ENCODE assay signal across 10 mouse cellular contexts in the genomic region with DNA sequence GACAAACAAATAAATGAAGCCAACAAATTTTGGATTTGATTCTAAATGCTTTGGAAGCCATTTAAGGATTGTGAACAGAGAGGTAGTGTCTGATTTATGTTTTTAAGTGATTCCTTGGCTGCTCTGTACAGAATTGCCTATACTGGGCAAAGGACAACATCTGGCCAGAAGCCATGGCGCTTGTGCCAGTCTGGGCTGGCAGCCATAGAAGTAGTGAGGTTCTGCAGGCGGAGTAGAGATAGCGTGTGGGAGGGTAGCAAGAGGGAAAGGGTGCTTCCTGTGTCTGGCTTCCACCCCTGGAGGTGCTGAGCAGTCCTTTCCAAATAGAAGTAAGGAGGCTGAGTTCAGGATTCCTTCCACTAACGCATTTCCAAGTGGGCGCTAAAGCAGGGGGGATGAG. TPM values are rescaled to one million over a fixed set of nuclear protein-coding genes. Genes with fewer than 3 reads are reported as not detected.
DNase-seq lines count a peak whose midpoint lies in the region; ATAC-seq and TF ChIP-seq lines count a peak whose summit lies in the region.
"Had no signal": no experiment of that assay in that cellular context is flagged by ENCODE, and none has a peak within 500 bp of the region (broad histone marks: within the 10 kb centered on the region; RNA-seq: fewer than 3 reads in every experiment).

No protein-coding gene starts in this region.

- H3K4me2 ChIP-seq in heart, postnatal 0 days (ENCODE audit: low read depth, low read length) = peak overlapping the region; percentile 15; the same call in 1 of the 2 replicates
- no peak overlapping the region for H3K4me2 ChIP-seq in hindbrain, embryonic 12.5 days (replicated peaks)
- H3K4me2 ChIP-seq: embryonic facial prominence, embryonic 13.5 days; neural tube, embryonic 13.5 days had no signal

- no peaks in the 10 kb centered on the region; the same call in 1 of the 2 replicates for H3K79me2 ChIP-seq in liver, adult 2 months (ENCODE audit: control insufficient read depth, insufficient read depth, low read length)

- H3K9me3 ChIP-seq in heart, postnatal 0 days (replicated peaks; ENCODE audit: control insufficient read depth, low read length) = no peaks in the 10 kb centered on the region
- no peaks in the 10 kb centered on the region for H3K9me3 ChIP-seq in hindbrain, embryonic 12.5 days (replicated peaks)
- H3K9me3 ChIP-seq: embryonic facial prominence, embryonic 13.5 days; neural tube, embryonic 13.5 days had no signal

- H3K4me1 ChIP-seq in liver, adult 2 months (ENCODE audit: control insufficient read depth, insufficient read depth, low read length) = peaks cover 13% of the 10 kb centered on the region
- peaks cover 47% of the 10 kb centered on the region for H3K4me1 ChIP-seq in heart, postnatal 0 days (ENCODE audit: control insufficient read depth, insufficient read depth)
- H3K4me1 ChIP-seq in hindbrain, embryonic 12.5 days = peaks cover 14% of the 10 kb centered on the region

- DNase-seq in liver, adult 2 months (ENCODE audit: extremely low read depth, low read depth, low spot score) = peak; percentile 81
- DNase-seq in liver = no peak
- peak; percentile 67 for DNase-seq in brain, adult 2 months (ENCODE audit: low read depth, low spot score)
- peak; percentile 89 for DNase-seq in heart, postnatal 0 days (ENCODE audit: low spot score)
- peak; percentile 20 to 34 for DNase-seq in left cerebral cortex, postnatal 36 days (ENCODE audit: low spot score in 2 of 2)
- no peak for DNase-seq in retina, postnatal 1 day
- no peak for DNase-seq in embryo, embryonic 11 days

- WGBS in liver, adult 2 months = 24% methylated on average over 5 of the region's 5 CpGs
- WGBS in heart, postnatal 0 days = 22% methylated on average over 5 of the region's 5 CpGs
- 79% methylated on average over 5 of the region's 5 CpGs for WGBS in hindbrain, embryonic 12.5 days

- no peak for TF ChIP-seq POLR2A in liver, adult 2 months (IDR thresholded peaks at IDR 0.05; ENCODE audit: extremely low read depth, insufficient read depth, low read length)

- H3K27ac ChIP-seq in liver, adult 2 months (replicated peaks; ENCODE audit: insufficient read depth, low read depth, low read length) = no peak overlapping the region
- peak overlapping the region; percentile 73 for H3K27ac ChIP-seq in heart, postnatal 0 days (ENCODE audit: low read depth)
- no peak overlapping the region for H3K27ac ChIP-seq in hindbrain, embryonic 12.5 days
- H3K27ac ChIP-seq: embryonic facial prominence, embryonic 13.5 days; neural tube, embryonic 13.5 days had no signal

- no peaks in the 10 kb centered on the region for H3K27me3 ChIP-seq in liver, adult 2 months (ENCODE audit: control insufficient read depth, insufficient read depth, low read length)
- H3K27me3 ChIP-seq in heart, postnatal 0 days (ENCODE audit: control insufficient read depth, insufficient read depth, low read length) = no peaks in the 10 kb centered on the region
- H3K27me3 ChIP-seq in hindbrain, embryonic 12.5 days = no peaks in the 10 kb centered on the region
- H3K27me3 ChIP-seq: embryonic facial prominence, embryonic 13.5 days; neural tube, embryonic 13.5 days had no signal

- no peak overlapping the region for H3K9ac ChIP-seq in liver, adult 2 months (ENCODE audit: low read depth, low read length)
- no peak overlapping the region for H3K9ac ChIP-seq in heart, postnatal 0 days (replicated peaks; ENCODE audit: low read depth, low read length)
- no peak overlapping the region for H3K9ac ChIP-seq in hindbrain, embryonic 12.5 days
- H3K9ac ChIP-seq: embryonic facial prominence, embryonic 13.5 days; neural tube, embryonic 13.5 days had no signal

- peak; percentile 78 for ATAC-seq in heart, postnatal 0 days (ENCODE audit: insufficient read depth, low read depth)
- no peak for ATAC-seq in hindbrain, embryonic 12.5 days (ENCODE audit: low FRiP score)

- intact Hi-C loops in left cerebral cortex, postnatal 36 days (cut with DNase I) = no loop called here

- TF ChIP-seq CTCF in liver, adult 2 months (IDR thresholded peaks at IDR 0.05; ENCODE audit: low read depth, low read length) = no peak
- TF ChIP-seq CTCF in heart, postnatal 0 days (IDR thresholded peaks at IDR 0.05; ENCODE audit: low read depth) = no peak

- H3K36me3 ChIP-seq in liver, adult 2 months (ENCODE audit: control insufficient read depth, insufficient read depth, low read length) = no peaks in the 10 kb centered on the region
- no peaks in the 10 kb centered on the region for H3K36me3 ChIP-seq in heart, postnatal 0 days (replicated peaks; ENCODE audit: control insufficient read depth, insufficient read depth, low read length)
- H3K36me3 ChIP-seq in hindbrain, embryonic 12.5 days = no peaks in the 10 kb centered on the region
- H3K36me3 ChIP-seq: neural tube, embryonic 13.5 days had no signal

- no peak for TF ChIP-seq EP300 in heart, postnatal 0 days (IDR thresholded peaks at IDR 0.05; ENCODE audit: low read depth)

- H3K4me3 ChIP-seq in liver, adult 2 months (ENCODE audit: insufficient read depth, low read depth, low read length) = no peak overlapping the region
- no peak overlapping the region for H3K4me3 ChIP-seq in heart, postnatal 0 days (ENCODE audit: low read depth, low read length)
- H3K4me3 ChIP-seq in hindbrain, embryonic 12.5 days = no peak overlapping the region
- H3K4me3 ChIP-seq: embryonic facial prominence, embryonic 13.5 days; neural tube, embryonic 13.5 days had no signal

RNA-seq across cellular contexts. Expression of a gene that starts 3.9 kb away (rescaled TPM):
- total RNA-seq in liver, adult 2 months (2014; rRNA removed) = 8.4 and 9.1 TPM in 2 replicates
- polyA plus RNA-seq in liver, adult 2 months (2012; rRNA removed) = 3.9 and 7.6 TPM in 2 replicates
- 10.5 and 23.2 TPM in 2 replicates for total RNA-seq in heart, postnatal 0 days (2014; rRNA removed; ENCODE audit: low replicate concordance)
- polyA plus RNA-seq in heart, postnatal 0 days (2015; fragmentation: Nextera tagmentation; extraction: Ambion mirVana) = 33.6 and 33.8 TPM in 2 replicates
- 1 to 10 TPM; 8.8 to 9.4 TPM for total RNA-seq in left cerebral cortex, postnatal 36 days (2021)
- polyA plus RNA-seq in hindbrain, embryonic 12.5 days (2016; fragmentation: Nextera tagmentation; extraction: Ambion mirVana) = 52.7 and 53.8 TPM in 2 replicates

Comparison
In these comparisons a context has a peak if more than half of its experiments do, and no peak if none do; other contexts are left out.
1. DNase-seq: peak in liver, adult 2 months (single experiment), brain, adult 2 months (single experiment), heart, postnatal 0 days (single experiment) and left cerebral cortex, postnatal 36 days (2 of 2); none in liver (single experiment), retina, postnatal 1 day (single experiment) and embryo, embryonic 11 days (single experiment).